Mouse (Mus musculus) mouse embryonic stem cell (cell line): Measurements from ENCODE around the gene Itga4.

Experiments
- in situ Hi-C, 2 experiments: fragments of 300-500 bp; cut with MboI; formaldehyde crosslinking; loops; 1 replicate in 1 of 2; 3 replicates in 1 of 2; pipeline ENCODE4 v1.14.3; 2019 to 2020; ENCODE audit warnings: low sequenced_read_pairs in 2 of 2, low pct_unique_long_range_greater_than_20kb in 1 of 2, mixed read lengths in 1 of 2; ENCODE audit not compliant: unreplicated experiment in 1 of 2

Itga4 gene

DNA sequence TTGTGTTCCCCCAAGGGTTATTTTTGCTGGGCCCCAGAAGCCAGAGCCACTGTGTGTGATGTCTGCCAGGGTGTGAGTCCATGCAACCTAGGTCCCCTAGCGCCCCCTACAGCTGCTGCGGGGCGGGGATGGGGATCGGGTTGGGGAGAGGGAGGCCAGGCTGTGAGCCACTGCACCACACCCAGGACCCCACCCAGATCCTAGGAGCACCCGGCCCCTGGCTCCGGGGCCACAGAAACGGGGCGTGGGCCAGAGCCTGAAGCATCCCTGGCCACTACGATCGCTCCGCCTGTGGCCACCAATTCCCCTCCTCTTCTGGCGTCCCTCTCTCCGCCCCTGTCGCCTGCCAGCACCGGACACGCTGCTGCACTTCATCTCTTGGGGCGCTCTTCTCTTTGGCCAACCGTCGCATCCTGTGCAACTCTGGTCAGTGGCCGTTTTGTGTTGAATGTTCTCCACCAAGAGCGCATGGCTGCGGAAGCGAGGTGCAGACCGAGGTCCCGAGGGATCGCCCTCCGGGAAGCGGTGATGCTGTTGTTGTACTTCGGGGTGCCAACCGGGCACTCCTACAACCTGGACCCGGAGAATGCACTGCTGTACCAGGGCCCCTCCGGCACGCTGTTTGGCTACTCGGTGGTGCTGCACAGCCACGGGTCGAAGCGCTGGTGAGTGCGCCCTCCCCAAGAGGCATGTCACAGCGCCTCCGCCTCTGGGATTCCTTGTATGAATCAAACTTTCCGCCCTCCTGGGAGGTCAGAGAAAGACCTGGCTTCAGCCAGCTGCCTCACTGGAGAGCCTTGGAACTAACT is at the start of gene Itga4:
Gene Itga4, plus strand, starts transcription at position 235 of the 809 bp plus-strand sequence.
- in situ Hi-C loops: no loop called here

- in situ Hi-C loops: no loop called here
Observed at GRCm38 (mm10) chr2:79206191-79206755, 49.0 kb upstream of the Itga4 start.

DNA sequence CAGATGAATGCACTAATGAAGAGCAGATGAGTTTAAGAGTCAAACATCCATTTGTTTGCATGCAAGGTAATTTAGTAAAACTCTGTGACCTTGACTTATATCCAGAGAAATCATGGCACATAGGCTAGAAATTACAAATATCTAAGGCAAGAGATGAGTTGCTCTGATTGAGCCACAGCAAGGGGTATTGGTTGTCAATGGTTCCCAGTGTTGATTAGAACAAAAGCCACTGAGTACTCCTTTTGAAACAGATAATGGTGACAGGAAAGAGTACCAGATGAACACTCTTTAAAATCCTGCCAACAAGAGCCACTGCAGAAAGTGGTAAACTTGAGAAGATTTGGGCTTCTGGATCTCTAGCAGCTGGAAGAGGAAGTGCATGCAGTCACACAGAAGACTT is 40.2 kb upstream of the Itga4 start:
- in situ Hi-C loops: no loop called here

DNA sequence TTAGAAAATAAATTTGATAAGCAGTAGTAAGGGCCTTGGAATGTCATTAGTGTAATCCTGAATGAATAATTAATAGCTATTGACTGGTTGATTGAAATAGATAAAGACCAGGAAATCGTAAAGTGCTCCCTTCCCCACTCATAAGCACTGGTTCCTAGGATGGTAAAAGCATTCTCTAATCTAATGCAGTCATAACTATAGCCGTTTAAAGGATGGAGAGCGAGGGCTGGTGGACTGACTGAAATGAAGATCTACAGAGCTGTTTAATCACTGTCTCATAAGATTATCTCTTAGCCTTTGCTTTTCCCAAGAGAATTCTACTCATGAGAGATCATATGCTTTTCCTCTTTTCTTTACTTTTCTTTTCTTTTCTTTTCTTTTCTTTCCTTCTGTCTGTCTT is 39.7 kb upstream of the Itga4 start:
- in situ Hi-C loops: no loop called here

- in situ Hi-C loops: no loop called here
Observed at GRCm38 (mm10) chr2:79224714-79225426, 30.4 kb upstream of the Itga4 start.

DNA sequence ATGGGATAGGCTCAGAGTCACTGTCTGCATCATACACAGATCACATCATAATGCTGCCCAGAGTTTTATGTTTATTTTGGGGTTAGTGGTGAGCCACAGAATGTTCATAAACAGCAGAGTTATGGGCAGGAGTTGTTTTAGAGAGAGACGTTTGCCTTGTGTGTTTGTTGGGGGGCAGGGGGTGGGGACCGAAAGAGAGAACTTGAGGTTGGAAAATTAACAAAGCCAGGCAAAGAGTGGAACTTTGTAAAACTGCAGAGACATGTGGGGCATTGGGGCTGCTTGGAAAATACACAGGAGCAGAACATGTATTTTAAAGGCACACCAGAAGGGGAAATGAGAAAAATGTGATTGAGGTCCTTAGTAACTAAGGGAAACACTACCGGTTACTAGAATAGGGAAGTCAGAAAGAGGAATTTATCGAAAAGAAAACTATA is 27.4 kb upstream of the Itga4 start:
- in situ Hi-C loops: no loop called here

GRCm38 (mm10) chr2:79231056-79231949 is 23.9 kb upstream of the Itga4 start:
- in situ Hi-C loops: no loop called here

DNA sequence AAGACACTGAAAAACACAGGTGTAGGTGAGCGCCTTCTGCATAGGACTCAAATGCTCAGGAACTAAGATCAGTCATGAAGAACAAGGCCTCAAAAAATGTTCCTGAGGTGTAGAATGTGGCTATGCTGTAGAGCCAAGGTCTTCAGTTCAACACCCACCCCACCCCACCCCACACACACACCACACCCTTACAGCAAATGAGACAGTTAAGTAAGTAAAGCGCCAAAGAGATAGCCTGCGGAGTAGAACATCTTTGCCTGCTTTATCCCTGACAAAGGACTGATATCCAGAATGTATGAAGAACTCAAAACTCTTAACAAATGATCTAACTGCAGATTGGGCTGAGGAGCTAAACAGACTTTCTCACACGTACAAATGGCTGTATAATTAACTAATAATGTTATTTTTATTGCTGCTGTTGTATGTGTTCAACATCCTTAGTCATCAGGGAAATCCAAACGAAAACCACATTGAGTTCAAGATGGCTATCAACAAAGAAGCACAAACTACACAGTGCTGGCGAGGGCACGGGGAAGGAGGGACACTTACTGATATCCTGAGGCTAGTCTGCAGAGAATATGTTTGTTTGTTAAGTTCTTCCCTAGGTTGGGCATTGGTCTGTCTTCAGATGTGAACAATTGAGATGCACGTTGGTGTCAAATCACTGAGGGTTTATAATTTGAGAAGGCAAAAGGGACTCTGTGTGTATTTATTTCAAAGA is 19.3 kb upstream of the Itga4 start:
- in situ Hi-C loops: no loop called here

DNA sequence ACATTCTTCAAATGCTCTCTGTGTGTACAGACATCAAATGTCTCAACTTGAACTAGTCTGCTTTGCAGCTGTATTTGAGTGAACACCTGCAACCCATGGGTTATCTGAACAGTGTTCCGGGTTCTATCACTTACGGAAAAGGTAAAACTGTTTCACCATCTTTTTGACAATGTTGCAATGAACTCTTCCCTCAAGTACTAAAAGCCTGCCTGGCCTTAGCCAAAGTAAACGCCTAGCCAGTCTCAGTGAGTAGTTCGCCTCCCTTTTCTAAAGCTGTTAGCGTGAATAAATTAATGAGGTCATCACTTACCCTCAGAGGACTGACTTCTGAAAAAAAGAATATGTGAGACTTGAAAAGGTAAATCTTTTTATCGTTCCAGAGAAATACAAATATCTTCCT is 18.0 kb upstream of the Itga4 start:
- in situ Hi-C loops: no loop called here

DNA sequence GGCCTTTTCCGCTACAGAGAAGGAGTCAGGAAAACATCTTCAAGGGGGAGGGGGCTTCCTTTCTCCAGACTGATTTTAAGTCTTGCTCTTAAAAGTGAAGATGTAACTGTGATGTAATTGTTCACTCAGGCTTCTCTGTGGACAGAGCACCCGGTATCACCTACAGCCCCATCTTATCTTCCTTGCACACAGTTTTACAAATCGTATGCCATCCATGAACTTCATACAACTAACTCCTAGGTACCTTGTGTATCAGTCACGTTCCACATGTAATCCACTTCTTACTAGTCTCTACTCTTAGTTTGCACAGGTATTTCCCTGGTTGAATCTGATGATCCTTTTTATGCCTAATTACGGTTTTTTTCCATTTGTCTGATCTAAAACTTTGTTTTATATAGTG is 10.9 kb upstream of the Itga4 start:
- in situ Hi-C loops: no loop called here

DNA sequence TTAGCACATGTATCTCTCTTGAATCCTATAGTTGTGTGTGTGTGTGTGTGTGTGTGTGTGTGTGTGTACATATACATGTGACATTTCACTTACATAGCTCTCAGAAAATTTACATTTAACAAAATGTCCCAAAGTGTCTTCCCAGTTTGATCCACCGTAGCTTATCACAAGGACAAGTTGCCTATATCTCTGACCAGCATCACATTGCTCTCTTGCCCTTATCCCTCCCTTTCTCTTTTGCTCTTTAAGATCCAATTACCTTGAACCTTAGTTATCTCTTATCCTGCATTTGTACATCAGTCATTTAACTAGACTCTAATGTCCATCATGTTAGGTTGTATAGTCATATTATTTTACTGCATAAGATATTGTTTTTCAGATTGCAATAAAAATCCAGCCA is 10.5 kb upstream of the Itga4 start:
- in situ Hi-C loops: no loop called here

GRCm38 (mm10) chr2:79248283-79248682 is 6.9 kb upstream of the Itga4 start:
- in situ Hi-C loops: no loop called here

DNA sequence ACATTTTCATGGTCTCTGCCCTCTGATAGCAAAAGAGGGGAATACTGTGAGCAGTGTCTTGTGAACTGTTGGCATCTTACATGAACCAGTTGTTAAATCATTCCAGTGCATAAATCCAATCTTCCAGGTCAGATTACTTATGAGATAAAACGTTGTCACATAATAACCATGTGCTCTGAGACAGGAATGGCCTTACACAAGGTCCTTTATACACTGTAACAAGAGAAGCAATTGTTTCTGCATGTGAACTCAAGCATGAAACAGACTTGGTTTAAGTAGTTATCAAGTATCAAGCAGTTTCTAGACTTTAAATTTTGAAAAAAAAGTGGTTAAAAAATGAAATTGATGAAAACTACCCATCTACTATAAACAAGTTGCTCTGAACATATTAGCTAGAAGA is 4.7 kb upstream of the Itga4 start:
- in situ Hi-C loops: no loop called here

- in situ Hi-C loops: no loop called here
Observed at GRCm38 (mm10) chr2:79253754-79254197, 1.4 kb upstream of the Itga4 start.

DNA sequence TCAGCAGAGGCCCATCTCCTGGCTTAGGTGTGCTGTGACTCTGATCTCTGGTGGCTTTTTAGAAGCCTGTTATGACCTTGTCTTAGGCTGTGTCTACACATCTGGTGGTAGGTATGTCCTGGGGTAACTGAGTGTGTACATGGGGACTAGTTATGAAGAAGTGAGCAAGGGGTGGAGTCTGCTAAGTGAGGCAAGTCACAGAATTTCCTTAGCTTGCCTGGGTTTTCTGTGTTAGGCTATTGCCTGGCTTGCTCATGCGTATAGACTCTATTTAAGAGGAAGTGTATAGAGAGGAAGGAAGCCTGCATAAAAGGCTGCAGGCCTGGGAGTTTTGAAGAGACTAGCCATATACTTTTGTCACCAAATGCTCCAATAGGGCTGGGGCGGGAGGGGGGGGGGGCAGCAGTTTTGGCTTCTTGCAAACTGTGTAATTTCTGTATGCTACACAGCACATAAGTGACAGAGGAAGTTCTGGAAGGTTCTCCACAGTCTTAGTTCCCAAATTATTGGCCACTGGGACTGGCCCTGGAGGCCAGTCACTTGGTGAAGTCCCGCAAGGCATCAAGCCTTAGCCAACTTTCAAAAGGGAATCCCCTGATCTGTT is 536 bp upstream of the Itga4 start:
- in situ Hi-C loops: no loop called here

GRCm38 (mm10) chr2:79256001-79256339 is 744 bp downstream of the Itga4 start:
- in situ Hi-C loops: no loop called here

DNA sequence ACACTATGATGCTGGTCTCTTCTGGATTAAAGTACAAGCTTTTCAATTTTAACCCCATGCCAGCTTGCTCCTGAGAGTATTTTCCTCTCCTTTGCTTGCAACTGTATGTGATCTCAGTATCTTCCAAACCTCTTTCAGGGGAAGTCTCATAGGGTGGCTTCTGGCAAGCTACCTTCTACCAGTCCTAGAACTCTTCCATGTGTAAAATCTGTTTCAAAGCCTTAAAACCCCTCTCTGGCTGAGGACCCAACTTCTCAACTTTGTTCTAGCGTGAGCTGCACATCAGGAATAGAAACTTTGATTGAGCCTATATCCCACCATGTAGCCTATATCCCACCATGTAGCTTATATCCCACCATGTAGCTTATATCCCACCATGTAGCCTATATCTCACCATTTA is 1.1 kb downstream of the Itga4 start:
- in situ Hi-C loops: no loop called here

DNA sequence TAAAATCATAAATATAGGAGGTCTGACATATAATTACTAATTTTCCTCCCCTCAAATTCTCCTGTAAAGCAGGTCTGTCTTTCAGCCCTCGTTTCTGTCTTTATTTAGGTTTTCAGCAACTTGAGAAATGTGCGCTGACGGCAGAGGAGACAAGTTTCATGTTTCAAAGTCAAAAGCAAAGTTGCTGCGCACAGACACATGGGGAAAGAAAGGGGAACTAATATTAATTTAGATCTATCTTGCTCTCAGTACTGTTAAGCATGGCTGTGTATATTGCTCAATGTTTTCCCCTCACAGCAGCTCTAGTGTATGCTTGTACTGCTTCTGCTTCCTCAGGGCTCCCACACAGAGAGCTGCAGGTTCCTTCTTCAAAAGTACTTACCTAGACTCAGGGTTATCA is 1.7 kb downstream of the Itga4 start:
- in situ Hi-C loops: no loop called here
